Mouse (Mus musculus): ENCODE measurements around the gene Postn. TPM values are rescaled to one million over a fixed set of nuclear protein-coding genes. Genes with fewer than 3 reads are reported as not detected.

The Postn gene
- polyA plus RNA-seq, 1 experiment from 2014 or later: 870 TPM

Other genes with a start within 250 kb of the Postn start
- 1.4 and 2.0 TPM in 2 replicates for gene Trpc4, start 205.1 kb upstream of the Postn start, polyA plus RNA-seq (2014; fragmentation: Nextera tagmentation; extraction: Ambion mirVana)

Measured in embryonic facial prominence, embryonic 14.5 days (tissue).